Mouse (Mus musculus) embryonic facial prominence, embryonic 10.5 days (tissue): ENCODE data around the gene Mbd3. TPM values are rescaled to one million over a fixed set of nuclear protein-coding genes. Genes with fewer than 3 reads are reported as not detected.

Experiments
- DNase-seq: peaks from one replicate; pipeline ENCODE4 v3.0.0-alpha.2; 2017; ENCODE audit warnings: low spot score
- H3K27ac ChIP-seq: fragments of 300-500 bp; sonication (generic); replicated peaks from 2 replicates; pipeline ENCODE4 v1.5.1; 2016; ENCODE audit warnings: mild to moderate bottlenecking
- H3K27me3 ChIP-seq: fragments of 300-500 bp; sonication (generic); replicated peaks from 2 replicates; pipeline ENCODE4 v1.6.1; 2016; ENCODE audit warnings: low read depth, mild to moderate bottlenecking; ENCODE audit not compliant: poor library complexity, severe bottlenecking
- H3K36me3 ChIP-seq: fragments of 300-500 bp; sonication (generic); replicated peaks from 2 replicates; pipeline ENCODE4 v1.6.1; 2016; ENCODE audit warnings: mild to moderate bottlenecking, moderate library complexity
- H3K4me1 ChIP-seq: fragments of 300-500 bp; sonication (generic); 2 replicates; pipeline ENCODE4 v1.6.1; 2016
- H3K4me3 ChIP-seq: fragments of 300-500 bp; sonication (generic); 2 replicates; pipeline ENCODE4 v1.5.1; 2016; ENCODE audit warnings: mild to moderate bottlenecking, moderate library complexity
- H3K9me3 ChIP-seq: fragments of 300-500 bp; sonication (generic); 2 replicates; pipeline ENCODE4 v1.6.1; 2016; ENCODE audit warnings: mild to moderate bottlenecking
- WGBS: fragments of 180-500 bp; shearing (Covaris S2); methylation state at CpG from one replicate; pipeline ENCODE4 v1.1.7; 2016; 5-methylcytosine and 5-hydroxymethylcytosine counted together
- polyA plus RNA-seq: library from polyadenylated mRNA; unstranded; fragments of >200 nt; fragmentation: Nextera tagmentation; extraction: Ambion mirVana; gene quantifications from 2 replicates; pipeline ENCODE4 v1.2.1, GENCODE M21; 2016

The Mbd3 gene
- polyA plus RNA-seq, 1 experiment from 2014 or later, result 371 TPM

GRCm38 (mm10) chr10:80386735-80387471, 12.4 kb downstream of the Mbd3 start:
- Histone ChIP-seq H3K9me3 (no peaks in the 10 kb centered on the region), H3K36me3 (peaks cover 64% of the 10 kb centered on the region), H3K27ac (peak overlapping the region; percentile 97), H3K27me3 (no peaks in the 10 kb centered on the region), H3K4me1 (peaks cover 45% of the 10 kb centered on the region), H3K4me3 (peak overlapping the region; percentile 96)
- DNase-seq, result peak; percentile 57
- 3% methylated on average over 94 of the region's 94 CpGs for WGBS

GRCm38 (mm10) chr10:80385811-80386734, 13.3 kb downstream of the Mbd3 start:
- Histone ChIP-seq H3K4me3 (peak overlapping the region; percentile 96), H3K27me3 (no peaks in the 10 kb centered on the region), H3K27ac (peak overlapping the region; percentile 97), H3K4me1 (peaks cover 53% of the 10 kb centered on the region), H3K9me3 (no peaks in the 10 kb centered on the region), H3K36me3 (peaks cover 64% of the 10 kb centered on the region)
- peak; percentile 82 for DNase-seq
- WGBS, result under 1% methylated on average over 34 of the region's 34 CpGs

- DNase-seq, result no peak
- H3K36me3 ChIP-seq, result peaks cover 64% of the 10 kb centered on the region
- H3K4me1 ChIP-seq, result peaks cover 54% of the 10 kb centered on the region
- peak overlapping the region; percentile 96 for H3K4me3 ChIP-seq
- peak overlapping the region; percentile 97 for H3K27ac ChIP-seq
- no peaks in the 10 kb centered on the region for H3K27me3 ChIP-seq
- no peaks in the 10 kb centered on the region for H3K9me3 ChIP-seq
- WGBS, result 20% methylated on average over 7 of the region's 7 CpGs
These were observed 14.0 kb downstream of the Mbd3 start for GRCm38 (mm10) chr10:80385310-80385709.

GRCm38 (mm10) chr10:80384709-80385108, 14.6 kb downstream of the Mbd3 start:
- H3K36me3 ChIP-seq, result peaks cover 64% of the 10 kb centered on the region
- H3K4me3 ChIP-seq, result peak overlapping the region; percentile 96
- H3K27me3 ChIP-seq, result no peaks in the 10 kb centered on the region
- 84% methylated on average over 7 of the region's 7 CpGs for WGBS
- peak overlapping the region; percentile 97 for H3K27ac ChIP-seq
- DNase-seq, result no peak
- H3K9me3 ChIP-seq, result no peaks in the 10 kb centered on the region
- peaks cover 54% of the 10 kb centered on the region for H3K4me1 ChIP-seq

- no peak for DNase-seq
- Histone ChIP-seq H3K4me1 (peaks cover 54% of the 10 kb centered on the region), H3K4me3 (peak overlapping the region; percentile 96), H3K9me3 (no peaks in the 10 kb centered on the region), H3K27ac (peak overlapping the region; percentile 32; the same call in 1 of the 2 replicates), H3K27me3 (no peaks in the 10 kb centered on the region), H3K36me3 (peaks cover 68% of the 10 kb centered on the region)
- WGBS, result 88% methylated on average over 4 of the region's 4 CpGs
These were observed 15.2 kb downstream of the Mbd3 start for GRCm38 (mm10) chr10:80384115-80384639.

- 72% methylated on average over 4 of the region's 4 CpGs for WGBS
- peaks cover 70% of the 10 kb centered on the region for H3K36me3 ChIP-seq
- no peak for DNase-seq
These were observed 15.9 kb downstream of the Mbd3 start for GRCm38 (mm10) chr10:80383431-80383830.

GRCm38 (mm10) chr10:80382641-80383365, 16.5 kb downstream of the Mbd3 start:
- 88% methylated on average over 7 of the region's 7 CpGs for WGBS
- Histone ChIP-seq H3K27me3 (no peaks in the 10 kb centered on the region), H3K9me3 (no peaks in the 10 kb centered on the region), H3K27ac (no peak overlapping the region), H3K4me1 (peaks cover 42% of the 10 kb centered on the region), H3K4me3 (peak overlapping the region; percentile 96; the same call in 1 of the 2 replicates), H3K36me3 (peaks cover 70% of the 10 kb centered on the region)
- DNase-seq, result no peak

More at GRCm38 (mm10) chr10:80383431-80383830, 15.9 kb downstream of the Mbd3 start:
- H3K4me1 ChIP-seq, result peaks cover 48% of the 10 kb centered on the region
- no peaks in the 10 kb centered on the region for H3K9me3 ChIP-seq
- peak overlapping the region; percentile 32; the same call in 1 of the 2 replicates for H3K27ac ChIP-seq
- H3K4me3 ChIP-seq, result peak overlapping the region; percentile 96
- no peaks in the 10 kb centered on the region for H3K27me3 ChIP-seq

- no peak for DNase-seq
These were observed 21.6 kb downstream of the Mbd3 start for GRCm38 (mm10) chr10:80377716-80378115.

GRCm38 (mm10) chr10:80376160-80376559, 23.2 kb downstream of the Mbd3 start:
- Histone ChIP-seq H3K36me3 (peaks cover 22% of the 10 kb centered on the region), H3K27me3 (peaks cover 14% of the 10 kb centered on the region), H3K4me1 (peaks cover 18% of the 10 kb centered on the region), H3K4me3 (no peak overlapping the region), H3K9me3 (no peaks in the 10 kb centered on the region), H3K27ac (no peak overlapping the region)
- DNase-seq, result peak; percentile 93
- 2% methylated on average over 7 of the region's 7 CpGs for WGBS

More at GRCm38 (mm10) chr10:80377716-80378115, 21.6 kb downstream of the Mbd3 start:
- H3K4me3 ChIP-seq, result no peak overlapping the region; the same call in 1 of the 2 replicates
- peaks cover 8% of the 10 kb centered on the region for H3K27me3 ChIP-seq
- no peaks in the 10 kb centered on the region for H3K9me3 ChIP-seq
- 53% methylated on average over 10 of the region's 10 CpGs for WGBS
- peaks cover 9% of the 10 kb centered on the region; the same call in 1 of the 2 replicates for H3K4me1 ChIP-seq
- no peak overlapping the region for H3K27ac ChIP-seq
- H3K36me3 ChIP-seq, result peaks cover 37% of the 10 kb centered on the region

GRCm38 (mm10) chr10:80374063-80374462, 25.3 kb downstream of the Mbd3 start:
- Histone ChIP-seq H3K9me3 (no peaks in the 10 kb centered on the region), H3K4me1 (peaks cover 17% of the 10 kb centered on the region), H3K27me3 (peaks cover 17% of the 10 kb centered on the region), H3K4me3 (no peak overlapping the region), H3K36me3 (peaks cover under 1% of the 10 kb centered on the region; the same call in 1 of the 2 replicates), H3K27ac (no peak overlapping the region)
- 19% methylated on average over 6 of the region's 6 CpGs for WGBS
- DNase-seq, result peak; percentile 73

GRCm38 (mm10) chr10:80372706-80373105, 26.6 kb downstream of the Mbd3 start:
- H3K36me3 ChIP-seq, result no peaks in the 10 kb centered on the region
- WGBS, result 78% methylated on average over 6 of the region's 6 CpGs
- no peak for DNase-seq
- no peak overlapping the region for H3K4me3 ChIP-seq
- peaks cover 23% of the 10 kb centered on the region for H3K27me3 ChIP-seq
- H3K4me1 ChIP-seq, result peaks cover 17% of the 10 kb centered on the region
- 0 out of 2 replicates have a peak overlapping the region, but pooled peaks have one; percentile 16 for H3K27ac ChIP-seq
- H3K9me3 ChIP-seq, result peaks cover 6% of the 10 kb centered on the region; the same call in 1 of the 2 replicates
